Mouse (Mus musculus) macrophage (primary cell): ENCODE measurements around the gene Cdk19. TPM values are rescaled to one million over a fixed set of nuclear protein-coding genes. Genes with fewer than 3 reads are reported as not detected.

Experiments
- H3K27ac ChIP-seq: fragments of 350-480 bp; formaldehyde crosslinking; 2 replicates; pipeline ENCODE4 v1.9.0; 2021
- H3K36me3 ChIP-seq: fragments of 350-480 bp; formaldehyde crosslinking; 2 replicates; pipeline ENCODE4 v1.9.0; 2021; ENCODE audit errors: inconsistent target
- H3K4me3 ChIP-seq: fragments of 350-480 bp; formaldehyde crosslinking; 2 replicates; pipeline ENCODE4 v1.9.0; 2021; ENCODE audit errors: inconsistent target
- H3K79me2 ChIP-seq: fragments of 350-480 bp; formaldehyde crosslinking; 2 replicates; pipeline ENCODE4 v1.9.0; 2021; ENCODE audit errors: inconsistent target
- WGBS: methylation state at CpG from one replicate; pipeline ENCODE4 v1.1.7; 2026; ENCODE audit warnings: inconsistent platforms; ENCODE audit not compliant: missing documents; 5-methylcytosine and 5-hydroxymethylcytosine counted together
- polyA plus RNA-seq: library from polyadenylated mRNA; stranded (reverse); fragments of 250-400 nt; gene quantifications from 3 replicates; pipeline ENCODE4 v1.2.4, GENCODE M21; 2018; ENCODE audit warnings: inconsistent platforms

Gene Cdk19
- polyA plus RNA-seq, 1 experiment from 2014 or later, result 14.5 TPM

- WGBS, result 85% methylated on average over 1 of the region's 1 CpGs
- H3K4me3 ChIP-seq, result no peak overlapping the region
- no peaks in the 10 kb centered on the region for H3K36me3 ChIP-seq
- no peak overlapping the region for H3K27ac ChIP-seq
- no peaks in the 10 kb centered on the region for H3K79me2 ChIP-seq
Measured at GRCm38 (mm10) chr10:40330262-40330661, 9.1 kb upstream of the Cdk19 start.

DNA sequence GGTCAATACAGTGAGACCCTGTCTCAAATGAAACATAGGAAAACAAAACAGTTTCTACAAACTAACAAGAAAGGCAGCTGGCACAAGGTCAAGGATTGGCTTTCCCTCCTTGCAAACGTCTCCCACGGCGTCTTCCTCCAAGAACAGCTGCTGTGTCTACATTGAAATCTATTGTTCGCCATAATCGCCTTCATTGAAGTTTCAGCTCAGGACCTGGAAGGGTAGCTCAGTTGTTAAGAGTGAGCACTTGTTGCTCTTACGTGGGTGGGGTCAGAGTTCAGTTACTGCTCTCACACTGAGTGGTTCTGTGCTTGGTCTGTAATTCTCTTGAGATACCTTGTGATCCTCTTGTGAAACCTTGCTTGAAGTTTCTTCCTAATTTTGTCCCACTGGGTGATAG, 6.5 kb upstream of the Cdk19 start:
- WGBS, result 96% methylated on average over 6 of the region's 6 CpGs
- Histone ChIP-seq H3K36me3 (no peaks in the 10 kb centered on the region), H3K4me3 (no peak overlapping the region), H3K79me2 (no peaks in the 10 kb centered on the region), H3K27ac (no peak overlapping the region)

DNA sequence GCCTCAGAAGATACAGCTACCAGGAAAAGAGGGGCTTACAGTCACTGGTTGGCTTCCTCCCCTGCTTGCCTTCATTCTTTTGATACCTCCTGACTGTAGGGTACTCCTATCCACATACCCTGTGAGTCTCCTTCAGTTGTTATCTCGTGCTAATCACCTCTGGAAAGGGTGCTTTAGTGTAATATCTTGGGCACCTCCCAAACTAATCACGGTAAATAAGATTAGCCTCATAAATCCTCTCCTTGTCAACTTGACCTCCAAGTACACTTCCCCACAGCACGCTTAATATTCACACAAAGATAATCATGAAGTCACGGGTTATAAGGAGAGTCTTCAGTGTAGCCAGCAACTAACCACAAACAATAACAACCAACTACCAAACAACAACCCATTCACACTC, 2.7 kb downstream of the Cdk19 start:
- 89% methylated on average over 4 of the region's 4 CpGs for WGBS

DNA sequence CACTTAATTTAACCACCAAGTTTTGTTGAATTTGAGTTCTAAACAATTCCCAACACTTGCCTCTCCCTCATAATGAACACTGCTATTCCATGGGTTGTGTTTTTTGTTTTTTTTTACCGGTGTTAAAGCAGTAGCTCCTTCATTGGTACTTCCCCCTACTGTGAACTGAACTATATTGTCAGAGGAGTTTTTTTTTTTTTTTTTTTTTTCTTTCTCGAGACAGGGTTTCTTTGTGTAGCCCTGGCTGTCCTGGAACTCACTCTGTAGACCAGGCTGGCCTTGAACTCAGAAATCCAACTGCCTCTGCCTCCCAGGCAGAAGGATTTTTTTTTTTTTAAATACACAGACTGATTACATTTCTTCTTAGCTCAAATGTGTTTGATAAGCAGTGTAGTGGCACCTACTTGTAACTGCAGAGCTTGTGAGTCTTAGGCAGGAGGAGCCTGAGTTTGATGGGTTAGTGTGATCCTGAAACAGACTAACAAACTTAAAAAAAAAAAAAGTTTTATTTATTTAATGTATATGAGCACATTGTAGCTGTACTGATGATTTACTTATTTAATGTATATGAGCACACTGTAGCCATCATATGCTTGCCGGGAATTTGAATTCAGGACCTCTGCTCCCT, 7.5 kb downstream of the Cdk19 start:
- Histone ChIP-seq H3K27ac (no peak overlapping the region), H3K79me2 (peaks cover 22% of the 10 kb centered on the region), H3K36me3 (no peaks in the 10 kb centered on the region), H3K4me3 (no peak overlapping the region)
- 80% methylated on average over 2 of the region's 3 CpGs for WGBS

More for the DNA sequence above, 2.7 kb downstream of the Cdk19 start:
- H3K27ac ChIP-seq, result no peak overlapping the region
- no peak overlapping the region for H3K4me3 ChIP-seq
- H3K79me2 ChIP-seq, result no peaks in the 10 kb centered on the region
- H3K36me3 ChIP-seq, result no peaks in the 10 kb centered on the region

- Histone ChIP-seq H3K36me3 (no peaks in the 10 kb centered on the region), H3K79me2 (peaks cover 28% of the 10 kb centered on the region), H3K27ac (peak overlapping the region; percentile 85), H3K4me3 (peak overlapping the region; percentile 56; the same call in 1 of the 2 replicates)
- 40% methylated on average over 9 of the region's 9 CpGs for WGBS
Measured at GRCm38 (mm10) chr10:40347461-40347954, 8.1 kb downstream of the Cdk19 start.

DNA sequence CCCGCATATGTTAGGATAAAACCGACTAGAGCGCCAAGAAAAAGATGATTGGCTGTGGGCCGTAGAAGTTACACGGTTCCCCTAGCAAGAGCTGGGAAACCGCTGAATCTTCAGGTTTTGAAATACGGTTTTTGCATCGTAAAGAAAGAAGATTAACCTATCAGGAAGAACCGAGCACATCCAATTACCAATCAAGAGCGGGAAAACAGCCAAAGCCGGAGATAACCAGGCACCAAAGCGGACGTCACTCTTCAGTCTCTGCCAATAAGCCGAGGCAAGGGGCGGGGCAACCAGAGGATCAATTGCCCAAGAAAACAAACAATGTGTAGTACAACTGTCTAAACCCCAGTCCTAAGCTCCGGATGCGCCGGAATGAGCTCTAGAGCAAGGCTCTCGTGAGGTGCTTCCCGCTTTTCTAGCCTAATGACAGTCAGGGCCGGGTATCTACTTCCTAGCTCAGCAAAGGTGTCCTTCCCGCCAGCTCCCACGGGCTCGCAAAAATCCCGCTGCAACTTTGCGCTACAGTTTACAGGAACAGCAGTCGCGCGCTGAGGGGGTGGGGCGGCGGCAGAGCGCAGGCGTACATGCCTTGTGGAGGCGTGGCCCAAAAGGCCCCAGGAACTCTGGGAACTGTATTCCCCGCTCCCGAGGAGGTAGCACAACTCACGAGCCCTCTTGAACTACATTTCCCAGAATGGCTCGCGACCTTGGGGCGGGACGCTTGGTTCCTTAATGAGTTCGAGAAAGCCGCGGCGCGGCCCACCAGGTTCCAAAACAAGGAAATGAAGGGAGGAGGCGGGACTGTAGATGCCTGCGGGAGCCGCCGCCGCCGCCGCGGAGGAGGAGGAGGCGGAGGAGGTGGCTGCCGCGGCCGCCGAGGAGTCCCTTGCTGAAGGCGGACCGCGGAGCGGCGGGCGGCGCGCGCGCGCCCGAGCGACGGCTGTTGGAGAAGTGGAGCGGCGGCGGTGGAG, 9.5 kb downstream of the Cdk19 start:
- Histone ChIP-seq H3K79me2 (peaks cover 41% of the 10 kb centered on the region), H3K27ac (peak overlapping the region; percentile 85), H3K36me3 (no peaks in the 10 kb centered on the region), H3K4me3 (peak overlapping the region; percentile 56)
- under 1% methylated on average over 62 of the region's 76 CpGs for WGBS

GRCm38 (mm10) chr10:40349631-40350177, 10.3 kb downstream of the Cdk19 start:
- no peaks in the 10 kb centered on the region for H3K36me3 ChIP-seq
- 0 out of 2 replicates have a peak overlapping the region, but pooled peaks have one; percentile 34 for H3K27ac ChIP-seq
- under 1% methylated on average over 60 of the region's 62 CpGs for WGBS
- H3K79me2 ChIP-seq, result peaks cover 50% of the 10 kb centered on the region
- H3K4me3 ChIP-seq, result peak overlapping the region; percentile 54

- H3K4me3 ChIP-seq, result peak overlapping the region; percentile 54
- WGBS, result 47% methylated on average over 12 of the region's 12 CpGs
- peaks cover 57% of the 10 kb centered on the region for H3K79me2 ChIP-seq
- no peak overlapping the region for H3K27ac ChIP-seq
- H3K36me3 ChIP-seq, result no peaks in the 10 kb centered on the region
Measured at GRCm38 (mm10) chr10:40350245-40350932, 11.0 kb downstream of the Cdk19 start.

DNA sequence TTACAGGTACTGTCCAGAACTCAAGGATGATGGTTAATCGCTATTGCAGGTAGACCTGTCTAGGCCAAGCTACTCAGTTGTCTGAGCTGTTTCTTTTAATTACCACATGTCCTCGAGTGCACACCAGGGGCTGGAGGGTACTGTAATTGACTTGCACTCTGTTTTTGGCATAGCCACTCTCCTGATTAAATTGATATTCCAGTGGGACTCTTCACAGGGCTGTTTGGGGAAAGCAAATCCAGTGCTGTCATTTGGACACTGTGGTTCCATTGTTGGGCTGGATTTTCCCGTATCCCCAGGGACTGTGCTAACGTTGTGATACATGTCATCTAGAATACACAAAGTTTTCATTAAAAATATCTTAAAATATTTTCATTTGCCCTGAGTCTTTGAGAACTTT, 11.8 kb downstream of the Cdk19 start:
- 76% methylated on average over 4 of the region's 4 CpGs for WGBS
- Histone ChIP-seq H3K27ac (no peak overlapping the region), H3K36me3 (no peaks in the 10 kb centered on the region), H3K4me3 (no peak overlapping the region), H3K79me2 (peaks cover 64% of the 10 kb centered on the region)

DNA sequence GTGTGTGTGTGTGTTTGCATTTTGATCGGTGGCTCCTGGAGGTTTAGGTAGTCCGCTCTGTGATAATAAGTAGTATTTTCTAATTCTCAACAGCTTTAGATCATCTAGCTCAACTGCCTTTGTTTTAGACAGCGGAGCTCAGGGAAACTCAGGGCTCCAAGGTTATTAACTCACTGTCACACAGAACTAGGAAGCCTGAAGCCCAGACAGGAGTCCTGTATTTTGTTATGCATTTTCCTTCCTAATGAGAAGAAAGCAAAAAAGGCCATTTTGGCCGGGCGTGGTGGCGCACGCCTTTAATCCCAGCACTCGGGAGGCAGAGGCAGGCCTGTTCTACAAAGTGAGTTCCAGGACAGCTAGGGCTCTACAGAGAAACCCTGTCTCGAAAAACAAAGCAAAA, 14.7 kb downstream of the Cdk19 start:
- Histone ChIP-seq H3K79me2 (peaks cover 90% of the 10 kb centered on the region), H3K36me3 (no peaks in the 10 kb centered on the region), H3K4me3 (no peak overlapping the region), H3K27ac (no peak overlapping the region)
- 93% methylated on average over 8 of the region's 9 CpGs for WGBS

- H3K27ac ChIP-seq, result no peak overlapping the region
- peaks cover 94% of the 10 kb centered on the region for H3K79me2 ChIP-seq
- no peak overlapping the region for H3K4me3 ChIP-seq
- no peaks in the 10 kb centered on the region for H3K36me3 ChIP-seq
- WGBS, result 100% methylated on average over 1 of the region's 1 CpGs
Measured at GRCm38 (mm10) chr10:40354556-40354955, 15.2 kb downstream of the Cdk19 start.

DNA sequence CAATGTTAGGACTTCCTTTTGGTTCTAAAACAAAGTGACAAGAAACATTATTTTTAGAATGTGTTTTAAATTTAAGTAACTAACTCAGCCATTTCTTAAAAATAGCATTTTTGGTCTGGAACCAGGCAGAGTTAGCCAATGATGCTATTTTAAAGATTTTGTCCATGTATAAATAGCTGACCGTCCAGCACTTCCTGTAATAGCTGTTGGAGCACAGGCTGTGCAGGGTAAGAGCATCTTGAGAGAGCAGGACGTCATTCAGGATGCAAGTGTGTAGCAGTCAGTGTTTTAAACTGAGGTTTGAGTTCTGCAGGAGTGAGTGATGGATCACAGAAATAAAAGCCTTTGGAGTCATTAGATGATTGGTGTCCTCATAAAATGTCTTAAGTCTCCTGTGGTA, 18.8 kb downstream of the Cdk19 start:
- Histone ChIP-seq H3K4me3 (no peak overlapping the region), H3K79me2 (peaks cover 96% of the 10 kb centered on the region), H3K36me3 (no peaks in the 10 kb centered on the region), H3K27ac (peak overlapping the region; percentile 14; the same call in 1 of the 2 replicates)
- WGBS, result 3% methylated on average over 2 of the region's 2 CpGs

DNA sequence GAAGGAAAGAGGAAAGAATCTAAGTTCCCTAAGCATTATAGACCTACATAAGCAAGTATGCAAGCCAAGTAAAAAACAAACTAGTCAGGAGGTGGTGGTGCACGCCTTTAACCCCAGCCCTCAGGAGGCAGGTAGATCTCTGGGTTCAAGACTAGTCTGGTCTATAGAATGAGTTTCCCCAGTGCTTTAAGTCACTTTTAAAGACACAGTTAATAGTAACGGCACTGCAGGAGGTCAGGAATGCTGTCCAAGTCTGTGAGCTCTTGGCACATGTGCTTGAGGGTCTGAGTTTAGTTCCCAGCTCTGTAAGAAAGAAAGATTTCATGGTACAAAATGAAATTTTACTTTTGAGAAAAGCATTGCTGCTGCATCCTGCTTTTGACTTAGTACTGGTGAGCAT, 19.8 kb downstream of the Cdk19 start:
- Histone ChIP-seq H3K79me2 (peaks cover 96% of the 10 kb centered on the region), H3K27ac (no peak overlapping the region), H3K36me3 (no peaks in the 10 kb centered on the region), H3K4me3 (no peak overlapping the region)
- WGBS, result 94% methylated on average over 2 of the region's 2 CpGs

DNA sequence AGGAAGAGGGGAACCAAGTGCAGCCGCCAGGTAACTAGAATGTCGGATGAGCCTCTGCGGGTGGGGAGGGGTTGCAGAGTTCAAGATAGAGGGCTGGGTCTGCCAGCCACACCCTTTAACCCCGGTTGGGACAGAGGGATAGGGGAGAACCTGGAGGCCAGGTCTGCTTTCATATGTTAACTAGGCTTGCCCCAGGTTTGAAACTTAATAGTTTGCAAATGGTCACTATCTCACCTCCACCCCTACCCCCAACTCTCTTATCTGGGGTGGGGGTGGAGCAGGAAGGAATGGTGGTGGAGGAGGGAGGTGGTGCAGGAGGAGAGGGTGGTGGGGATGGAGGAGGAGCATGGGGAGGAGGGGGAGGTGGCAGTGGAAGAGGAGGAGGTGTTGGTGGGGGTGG, 23.6 kb downstream of the Cdk19 start:
- Histone ChIP-seq H3K79me2 (peaks cover 97% of the 10 kb centered on the region), H3K36me3 (no peaks in the 10 kb centered on the region), H3K27ac (no peak overlapping the region), H3K4me3 (no peak overlapping the region)
- WGBS, result 86% methylated on average over 4 of the region's 4 CpGs
